Mouse (Mus musculus) frontal cortex, postnatal 10 days (tissue): ENCODE data around the gene Hpcal1.

Experiments
- DNase-seq, 2 experiments: peaks; one replicate each; pipeline ENCODE4 v3.0.0; 2022; ENCODE audit warnings: low spot score in 2 of 2, mixed read lengths in 1 of 2

Hpcal1 gene

GRCm38 (mm10) chr12:17690564-17691281, at the start of gene Hpcal1:
Gene Hpcal1, plus strand, starts transcription at chr12:17690856.
- DNase-seq: peak; percentile 73 to 87

- DNase-seq: no peak
Measured at GRCm38 (mm10) chr12:17641269-17641668, 49.4 kb upstream of the Hpcal1 start.

GRCm38 (mm10) chr12:17644385-17645222, 46.1 kb upstream of the Hpcal1 start:
- no peak for DNase-seq

GRCm38 (mm10) chr12:17646457-17646856, 44.2 kb upstream of the Hpcal1 start:
- DNase-seq: no peak

- DNase-seq: no peak
Measured at GRCm38 (mm10) chr12:17651223-17652095, 39.2 kb upstream of the Hpcal1 start.

GRCm38 (mm10) chr12:17652216-17653050, 38.2 kb upstream of the Hpcal1 start:
- DNase-seq: no peak

- no peak for DNase-seq
Measured at GRCm38 (mm10) chr12:17653051-17653783, 37.4 kb upstream of the Hpcal1 start.

GRCm38 (mm10) chr12:17657561-17658195, 33.0 kb upstream of the Hpcal1 start:
- no peak for DNase-seq

GRCm38 (mm10) chr12:17658521-17658920, 32.1 kb upstream of the Hpcal1 start:
- no peak for DNase-seq

- peak in 1 of 2 experiments; percentile 15 for DNase-seq
Measured at GRCm38 (mm10) chr12:17661483-17661920, 29.2 kb upstream of the Hpcal1 start.

GRCm38 (mm10) chr12:17663991-17664635, 26.5 kb upstream of the Hpcal1 start:
- DNase-seq: no peak

- DNase-seq: no peak
Measured at GRCm38 (mm10) chr12:17665906-17666326, 24.7 kb upstream of the Hpcal1 start.

- no peak for DNase-seq
Measured at GRCm38 (mm10) chr12:17666616-17667015, 24.0 kb upstream of the Hpcal1 start.

GRCm38 (mm10) chr12:17673729-17674128, 16.9 kb upstream of the Hpcal1 start:
- DNase-seq: no peak

- DNase-seq: no peak
Measured at GRCm38 (mm10) chr12:17674182-17674812, 16.4 kb upstream of the Hpcal1 start.

GRCm38 (mm10) chr12:17677743-17678142, 12.9 kb upstream of the Hpcal1 start:
- no peak for DNase-seq

- DNase-seq: no peak
Measured at GRCm38 (mm10) chr12:17679571-17679970, 11.1 kb upstream of the Hpcal1 start.

- DNase-seq: no peak
Measured at GRCm38 (mm10) chr12:17682161-17682560, 8.5 kb upstream of the Hpcal1 start.

GRCm38 (mm10) chr12:17684315-17684714, 6.3 kb upstream of the Hpcal1 start:
- no peak for DNase-seq
